Mouse (Mus musculus) bone marrow, adult 2 months (tissue): ENCODE measurements at regions not wholly inside any gene's neighbourhood (a gene's known extent, or its start where the extent isn't known, plus 50 kb on each side); places are given as distances from the start of the nearest gene placed in this dataset.

Source experiments
- H3K27ac ChIP-seq: fragments of 200-500 bp; 2 replicates; pipeline ENCODE4 v1.5.1; 2012; ENCODE audit warnings: low read depth, mild to moderate bottlenecking, control low read depth, inconsistent platforms, low read length; ENCODE audit not compliant: control insufficient read depth, poor library complexity, insufficient read depth
- H3K4me1 ChIP-seq: fragments of 200-500 bp; 2 replicates; pipeline ENCODE4 v1.6.1; 2011; ENCODE audit warnings: low read length; ENCODE audit not compliant: control insufficient read depth, insufficient read depth
- H3K4me3 ChIP-seq: fragments of 200-500 bp; replicated peaks from 2 replicates; pipeline ENCODE3; 2011; ENCODE audit warnings: mild to moderate bottlenecking, low read depth, low read length, control low read depth; ENCODE audit not compliant: control insufficient read depth
- CTCF ChIP-seq: fragments of 200-500 bp; IDR thresholded peaks from 2 replicates; pipeline ENCODE4 v1.5.1; 2011; ENCODE audit warnings: low read length, control low read depth; ENCODE audit not compliant: control insufficient read depth, insufficient read depth
- POLR2A ChIP-seq: fragments of 200-500 bp; IDR thresholded peaks from 2 replicates; pipeline ENCODE4 v1.6.1; 2011; ENCODE audit warnings: low read depth, mild to moderate bottlenecking, control low read depth, low read length, borderline replicate concordance; ENCODE audit not compliant: control insufficient read depth
- WGBS: fragments of 180-500 bp; shearing (Covaris S2); methylation state at CpG from one replicate; pipeline ENCODE4 v1.1.7; 2018; 5-methylcytosine and 5-hydroxymethylcytosine counted together

- Histone ChIP-seq H3K4me1 (no peaks in the 10 kb centered on the region), H3K27ac (no peak overlapping the region), H3K4me3 (no peak overlapping the region)
- 68% methylated on average over 1 of the region's 1 CpGs for WGBS
- TF ChIP-seq CTCF: no peak
- TF ChIP-seq POLR2A: no peak
Measured at GRCm38 (mm10) chr11:17722051-17722450, 231.6 kb downstream of the Etaa1 start.

GRCm38 (mm10) chr11:17727258-17728034, 226.2 kb downstream of the Etaa1 start:
- no peaks in the 10 kb centered on the region for H3K4me1 ChIP-seq
- no peak overlapping the region for H3K4me3 ChIP-seq
- WGBS: 52% methylated on average over 8 of the region's 8 CpGs
- no peak for TF ChIP-seq CTCF
- no peak for TF ChIP-seq POLR2A
- H3K27ac ChIP-seq: no peak overlapping the region

DNA sequence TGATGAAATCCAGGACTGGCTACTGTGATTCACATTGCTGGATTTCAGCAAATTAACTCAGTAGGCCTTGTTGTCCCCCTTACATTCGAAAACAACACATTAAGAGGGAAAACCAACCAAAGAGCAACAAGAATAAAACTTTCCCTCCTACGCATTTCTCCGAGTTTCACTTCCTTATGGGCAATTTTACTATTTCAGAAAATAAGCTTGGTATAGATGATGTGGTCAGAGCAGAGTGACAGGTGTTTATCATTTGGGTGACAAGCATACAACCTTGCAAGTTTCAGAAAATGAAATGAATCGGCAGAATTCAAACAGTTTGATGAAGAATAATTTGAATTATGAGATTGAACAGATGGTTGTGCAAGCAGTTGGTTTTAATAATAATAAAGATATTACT, 220.6 kb downstream of the Etaa1 start:
- TF ChIP-seq CTCF (no peak), POLR2A (no peak)
- Histone ChIP-seq H3K4me1 (no peaks in the 10 kb centered on the region), H3K27ac (no peak overlapping the region), H3K4me3 (no peak overlapping the region)
- 75% methylated on average over 4 of the region's 4 CpGs for WGBS

- no peak for TF ChIP-seq POLR2A
- TF ChIP-seq CTCF: no peak
- 63% methylated on average over 2 of the region's 2 CpGs for WGBS
- no peaks in the 10 kb centered on the region for H3K4me1 ChIP-seq
- H3K27ac ChIP-seq: no peak overlapping the region
- H3K4me3 ChIP-seq: no peak overlapping the region
Measured at GRCm38 (mm10) chr11:17734519-17734918, 219.2 kb downstream of the Etaa1 start.

DNA sequence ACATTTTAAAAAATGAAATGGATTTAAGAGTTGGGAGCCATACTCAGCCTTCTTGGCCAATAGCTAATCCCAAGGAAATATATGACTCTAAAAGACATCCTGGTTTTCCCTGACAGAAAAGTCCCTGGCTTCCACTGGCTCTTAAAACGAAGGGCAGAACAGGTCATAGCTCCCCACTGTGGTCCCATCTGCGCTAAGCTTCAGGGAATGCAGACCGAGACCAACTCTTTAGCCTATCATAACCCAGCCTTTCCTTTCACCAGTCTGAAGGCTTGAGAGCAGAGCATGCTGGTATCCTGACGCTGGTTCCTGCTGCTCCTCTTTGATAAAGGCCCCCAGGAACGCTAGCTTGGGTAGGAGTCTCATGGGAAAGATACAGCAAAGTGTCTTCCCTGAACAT, 214.8 kb downstream of the Etaa1 start:
- TF ChIP-seq CTCF: no peak
- TF ChIP-seq POLR2A: no peak
- Histone ChIP-seq H3K27ac (no peak overlapping the region), H3K4me1 (no peaks in the 10 kb centered on the region), H3K4me3 (no peak overlapping the region)
- 64% methylated on average over 5 of the region's 5 CpGs for WGBS

- Histone ChIP-seq H3K4me1 (no peaks in the 10 kb centered on the region), H3K4me3 (no peak overlapping the region), H3K27ac (no peak overlapping the region)
- TF ChIP-seq CTCF: no peak
- TF ChIP-seq POLR2A: no peak
- WGBS: 80% methylated on average over 1 of the region's 1 CpGs
Measured at GRCm38 (mm10) chr11:17743821-17744220, 209.9 kb downstream of the Etaa1 start.

- no peak overlapping the region for H3K27ac ChIP-seq
- H3K4me1 ChIP-seq: no peaks in the 10 kb centered on the region
- 54% methylated on average over 6 of the region's 6 CpGs for WGBS
- H3K4me3 ChIP-seq: no peak overlapping the region
- TF ChIP-seq CTCF (no peak), POLR2A (no peak)
Measured at GRCm38 (mm10) chr11:17750345-17750744, 203.3 kb downstream of the Etaa1 start.

GRCm38 (mm10) chr11:17759224-17759623, 194.5 kb downstream of the Etaa1 start:
- 34% methylated on average over 2 of the region's 2 CpGs for WGBS
- TF ChIP-seq CTCF: no peak
- TF ChIP-seq POLR2A: no peak
- Histone ChIP-seq H3K4me1 (no peaks in the 10 kb centered on the region), H3K27ac (no peak overlapping the region), H3K4me3 (no peak overlapping the region)

- H3K27ac ChIP-seq: no peak overlapping the region
- H3K4me1 ChIP-seq: no peaks in the 10 kb centered on the region
- no peak overlapping the region for H3K4me3 ChIP-seq
- 48% methylated on average over 1 of the region's 1 CpGs for WGBS
- TF ChIP-seq POLR2A: no peak
- no peak for TF ChIP-seq CTCF
Measured at GRCm38 (mm10) chr11:17763411-17763810, 190.3 kb downstream of the Etaa1 start.
